Mouse (Mus musculus): Measurements from ENCODE around the gene Lrig3.

The Lrig3 gene

DNA sequence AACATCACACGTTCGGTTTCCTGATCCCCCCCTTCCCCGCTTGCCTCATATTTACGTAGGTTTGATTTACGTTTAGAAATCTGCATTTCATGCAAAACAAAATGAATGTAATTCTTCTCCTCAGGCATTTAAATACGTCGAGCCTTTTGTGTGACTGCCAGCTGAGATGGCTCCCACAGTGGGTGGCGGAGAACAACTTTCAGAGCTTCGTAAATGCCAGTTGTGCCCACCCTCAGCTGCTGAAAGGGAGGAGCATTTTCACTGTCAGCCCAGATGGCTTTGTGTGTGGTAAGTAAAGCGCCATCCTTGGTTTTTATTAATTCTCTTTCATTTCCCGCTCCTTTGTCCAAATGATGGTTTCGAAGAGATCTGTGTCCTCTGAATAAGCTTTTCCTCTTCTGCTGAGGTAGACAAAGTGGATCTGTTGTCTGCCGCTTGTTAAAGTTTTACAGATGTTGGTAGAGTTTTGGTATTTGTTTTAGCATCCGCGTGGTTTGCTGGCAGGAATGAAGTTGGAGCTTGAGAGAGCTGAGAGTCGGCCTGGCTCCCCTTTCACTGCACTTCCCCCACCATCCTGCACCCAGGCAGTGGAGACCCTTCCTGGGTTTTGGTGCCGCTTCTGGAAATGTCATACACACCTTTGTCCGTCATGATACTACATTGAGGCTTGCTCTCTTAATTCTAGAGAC lies 37.0 kb downstream of the Lrig3 start:
- peak; percentile 39 for DNase-seq

DNA sequence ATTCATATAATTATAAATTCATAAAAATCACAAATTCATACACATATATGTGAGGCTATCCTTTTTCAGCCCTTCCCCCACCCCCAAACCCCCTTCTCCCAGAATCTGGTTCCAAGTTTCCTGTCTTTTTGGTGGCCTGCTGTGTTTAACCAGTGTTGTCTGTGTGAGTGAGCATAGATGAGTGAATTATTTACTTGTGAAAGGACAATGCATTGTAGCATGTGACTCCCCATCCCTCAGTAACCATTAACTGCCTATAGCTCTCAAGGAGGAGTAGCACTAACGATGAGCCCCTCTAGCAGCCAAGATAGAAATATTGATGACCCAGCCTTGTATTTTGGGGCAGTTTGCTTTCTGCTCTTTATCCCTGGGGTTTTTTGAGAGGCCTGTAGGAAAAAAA lies 37.9 kb downstream of the Lrig3 start:
- DNase-seq = no peak

DNA sequence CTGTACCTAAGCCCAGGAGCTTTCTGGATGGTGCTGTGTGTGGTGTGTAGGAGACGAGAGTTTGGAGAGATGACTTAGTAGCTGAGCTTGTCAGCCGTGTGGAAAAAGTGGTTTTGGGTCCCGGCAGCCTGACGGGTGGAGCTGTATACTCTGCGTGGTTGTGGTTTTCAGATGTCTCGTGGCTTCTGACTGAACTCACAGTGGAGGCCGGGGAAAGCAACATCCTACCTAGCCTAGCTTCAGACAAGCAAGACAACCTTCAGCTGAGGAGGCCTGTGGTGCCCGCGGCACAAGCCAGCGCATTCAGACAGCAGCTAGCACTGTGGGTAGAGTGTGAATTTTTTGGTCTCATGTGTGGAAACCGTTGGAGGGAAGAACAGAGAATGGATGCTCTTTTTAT lies 47.7 kb downstream of the Lrig3 start:
- no peak for DNase-seq

GRCm38 (mm10) chr10:126014673-126015072 lies 48.7 kb downstream of the Lrig3 start:
- no peak for DNase-seq

GRCm38 (mm10) chr10:126015644-126016043 lies 49.7 kb downstream of the Lrig3 start:
- no peak for DNase-seq

GRCm38 (mm10) chr10:126019350-126019991 lies 53.5 kb downstream of the Lrig3 start:
- DNase-seq = no peak

DNA sequence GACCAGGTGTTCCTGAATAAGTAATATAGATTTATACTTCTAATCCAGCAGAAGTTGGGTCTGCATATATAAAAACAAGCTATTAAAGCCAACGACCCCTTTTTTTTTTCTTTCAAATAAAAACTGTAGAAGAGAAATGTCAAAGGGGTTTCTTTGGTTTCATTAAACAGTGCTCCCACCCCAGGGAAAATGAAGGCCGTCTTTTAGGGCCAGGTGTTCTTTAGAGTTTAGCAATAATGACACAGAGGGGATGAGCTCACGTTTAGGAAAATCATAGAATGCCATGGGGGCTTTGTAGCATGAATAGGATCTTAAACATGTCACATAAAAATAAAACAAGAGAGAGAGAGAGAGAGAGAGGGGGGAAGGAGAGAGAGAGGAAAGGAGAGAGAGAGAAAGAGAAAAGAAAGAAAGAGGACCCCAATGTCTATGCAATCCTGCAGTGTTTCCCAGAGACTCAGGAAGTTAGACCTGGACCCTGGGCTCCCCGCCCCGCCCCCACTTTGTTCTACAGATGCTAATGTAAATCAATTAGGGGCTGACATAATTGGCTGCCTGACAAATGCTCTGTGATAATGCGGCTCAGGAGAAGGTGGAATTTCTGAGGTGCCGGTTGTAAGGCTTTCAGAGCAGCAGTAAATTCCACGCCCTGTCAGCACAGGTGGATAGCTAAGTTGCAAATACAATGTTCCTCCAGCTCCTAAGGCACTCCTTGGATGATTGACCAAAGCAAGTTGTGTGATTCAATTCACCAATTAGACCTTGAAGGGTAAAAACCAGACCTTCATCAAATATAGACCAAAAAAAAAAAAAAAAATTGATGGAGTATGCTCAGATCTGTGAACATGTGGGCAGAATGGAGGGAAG lies 62.8 kb downstream of the Lrig3 start:
- DNase-seq = peak; percentile 20

- DNase-seq = no peak
These were observed 63.6 kb downstream of the Lrig3 start for GRCm38 (mm10) chr10:126029441-126030114.

- no peak for DNase-seq
These were observed 90.9 kb downstream of the Lrig3 start for GRCm38 (mm10) chr10:126056881-126057280.

- DNase-seq = no peak
These were observed 96.8 kb downstream of the Lrig3 start for GRCm38 (mm10) chr10:126062812-126063211.

All from kidney, postnatal 10 days (tissue).